Comparison of ENCODE assay signal across 34 mouse cellular contexts in the genomic region with DNA sequence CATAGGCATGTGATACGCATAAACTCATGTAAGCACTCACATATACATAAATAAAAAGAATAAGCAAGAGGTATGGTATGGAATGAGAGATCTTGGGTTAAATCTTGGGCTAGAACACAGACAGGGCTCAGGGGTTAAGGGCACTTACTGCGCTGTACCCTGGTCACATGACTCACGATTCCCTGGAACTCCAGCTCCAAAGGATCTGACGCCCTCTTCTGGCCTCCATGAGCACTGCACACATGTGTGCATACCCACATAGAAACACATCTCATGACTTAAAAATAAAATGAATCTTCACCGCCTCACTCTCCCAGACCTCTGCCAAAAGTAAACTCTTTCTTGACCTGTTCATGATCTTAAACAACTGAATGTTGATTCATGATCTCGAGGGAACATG. TPM values are rescaled to one million over a fixed set of nuclear protein-coding genes. Genes with fewer than 3 reads are reported as not detected.
DNase-seq lines count a peak whose midpoint lies in the region; ATAC-seq and TF ChIP-seq lines count a peak whose summit lies in the region.
"Had no signal": no experiment of that assay in that cellular context is flagged by ENCODE, and none has a peak within 500 bp of the region (broad histone marks: within the 10 kb centered on the region; RNA-seq: fewer than 3 reads in every experiment).

No protein-coding gene starts in this region.

- intact Hi-C loops in left cerebral cortex, postnatal 25 days (cut with DNase I) = no loop called here

- H3K27me3 ChIP-seq in kidney, postnatal 0 days (ENCODE audit: insufficient read depth, low read length) = no peaks in the 10 kb centered on the region
- H3K27me3 ChIP-seq in kidney, embryonic 16.5 days (ENCODE audit: insufficient read depth, low read length) = no peaks in the 10 kb centered on the region
- no peaks in the 10 kb centered on the region for H3K27me3 ChIP-seq in testis, adult 2 months (ENCODE audit: control insufficient read depth, insufficient read depth, low read length)
- H3K27me3 ChIP-seq: forebrain, embryonic 13.5 days had no signal

- no peak for TF ChIP-seq POLR2A in testis, adult 2 months (IDR thresholded peaks at IDR 0.05; ENCODE audit: control insufficient read depth, low read depth, low read length)

- H3K9me3 ChIP-seq in kidney, postnatal 0 days (replicated peaks; ENCODE audit: low read length) = no peaks in the 10 kb centered on the region
- H3K9me3 ChIP-seq in kidney, embryonic 16.5 days (ENCODE audit: low read length) = no peaks in the 10 kb centered on the region; the same call in 1 of the 2 replicates
- H3K9me3 ChIP-seq: embryonic facial prominence, embryonic 13.5 days; forebrain, embryonic 13.5 days; kidney, embryonic 15.5 days; limb, embryonic 12.5 days; liver, embryonic 13.5 days; stomach, embryonic 15.5 days had no signal

- H3K4me2 ChIP-seq in kidney, postnatal 0 days (ENCODE audit: low read length) = no peak overlapping the region
- no peak overlapping the region for H3K4me2 ChIP-seq in kidney, embryonic 16.5 days (replicated peaks; ENCODE audit: low read depth, low read length)
- H3K4me2 ChIP-seq: embryonic facial prominence, embryonic 13.5 days; forebrain, embryonic 13.5 days; heart, embryonic 12.5 days; kidney, embryonic 15.5 days; limb, embryonic 12.5 days; liver, embryonic 13.5 days; midbrain, embryonic 11.5 days; stomach, embryonic 15.5 days had no signal

- H3K4me1 ChIP-seq in kidney, postnatal 0 days (replicated peaks; ENCODE audit: insufficient read depth, low read length) = peaks cover 6% of the 10 kb centered on the region; the same call in 1 of the 2 replicates
- no peaks in the 10 kb centered on the region for H3K4me1 ChIP-seq in kidney, embryonic 16.5 days (ENCODE audit: insufficient read depth, low read length)
- no peaks in the 10 kb centered on the region for H3K4me1 ChIP-seq in testis, adult 2 months (ENCODE audit: control insufficient read depth, insufficient read depth, low read length)
- H3K4me1 ChIP-seq: heart, embryonic 12.5 days; liver, embryonic 13.5 days; stomach, embryonic 15.5 days had no signal

- no peak overlapping the region for H3K9ac ChIP-seq in kidney, postnatal 0 days (ENCODE audit: low read depth, low read length)
- H3K9ac ChIP-seq in kidney, embryonic 16.5 days (replicated peaks; ENCODE audit: low read length) = no peak overlapping the region
- H3K9ac ChIP-seq: embryonic facial prominence, embryonic 13.5 days; forebrain, embryonic 13.5 days; heart, embryonic 12.5 days; kidney, embryonic 15.5 days; limb, embryonic 12.5 days; liver, embryonic 13.5 days; stomach, embryonic 15.5 days had no signal

- 84% methylated on average over 6 of the region's 6 CpGs for WGBS in kidney, postnatal 0 days
- 85% methylated on average over 6 of the region's 6 CpGs for WGBS in kidney, embryonic 16.5 days

- no peak overlapping the region for H3K27ac ChIP-seq in kidney, postnatal 0 days
- no peak overlapping the region for H3K27ac ChIP-seq in kidney, embryonic 16.5 days (ENCODE audit: low read length)
- no peak overlapping the region for H3K27ac ChIP-seq in testis, adult 2 months (ENCODE audit: control insufficient read depth, insufficient read depth, low read depth, low read length)
- H3K27ac ChIP-seq: embryonic facial prominence, embryonic 13.5 days; forebrain, embryonic 13.5 days; gastrocnemius, adult 2 months; hindbrain, embryonic 10.5 days; kidney, embryonic 15.5 days; liver, embryonic 13.5 days; stomach, embryonic 15.5 days had no signal

- H3K36me3 ChIP-seq in kidney, postnatal 0 days (ENCODE audit: insufficient read depth, low read length) = no peaks in the 10 kb centered on the region
- no peaks in the 10 kb centered on the region for H3K36me3 ChIP-seq in kidney, embryonic 16.5 days (ENCODE audit: insufficient read depth, low read length)
- no peaks in the 10 kb centered on the region for H3K36me3 ChIP-seq in testis, adult 2 months (ENCODE audit: control insufficient read depth, insufficient read depth, low read length)
- H3K36me3 ChIP-seq: embryonic facial prominence, embryonic 13.5 days; heart, embryonic 12.5 days; hindbrain, embryonic 10.5 days; kidney, embryonic 15.5 days; limb, embryonic 12.5 days; liver, embryonic 13.5 days; stomach, embryonic 15.5 days had no signal

- H3K4me3 ChIP-seq in kidney, postnatal 0 days (replicated peaks; ENCODE audit: low read depth, low read length) = no peak overlapping the region
- no peak overlapping the region for H3K4me3 ChIP-seq in kidney, embryonic 16.5 days (ENCODE audit: low read length)
- H3K4me3 ChIP-seq in testis, adult 2 months (ENCODE audit: control insufficient read depth, low read depth, low read length) = no peak overlapping the region
- H3K4me3 ChIP-seq: embryonic facial prominence, embryonic 13.5 days; forebrain, embryonic 13.5 days; gastrocnemius, adult 2 months; heart, embryonic 12.5 days; hindbrain, embryonic 10.5 days; kidney, embryonic 15.5 days; limb, embryonic 12.5 days; liver, embryonic 13.5 days; stomach, embryonic 15.5 days had no signal

- DNase-seq in kidney, postnatal 0 days (ENCODE audit: low spot score) = no peak
- DNase-seq in testis, postnatal 10 days (ENCODE audit: low spot score) = no peak
- DNase-seq in ZHBTc4 (ENCODE audit: low read depth, low spot score) = peak; percentile 70
- DNase-seq in left cerebral cortex, postnatal 25 days (ENCODE audit: low spot score in 2 of 2) = no peak
- DNase-seq in adrenal gland, postnatal 10 days = no peak
- DNase-seq: adrenal gland, adult 8-10 months; B cell, adult 2 months; cerebellum, adult 18-20 months; cerebellum, postnatal 25 days; embryo, embryonic 11 days; gastrocnemius, adult 2 months; heart, postnatal 10 days; liver, embryonic 13.5 days; lung, postnatal 10 days; right cerebral cortex, adult 18-20 months had no signal

- no peak for ATAC-seq in kidney, postnatal 0 days (replicated peaks; ENCODE audit: low FRiP score, low read depth)
- no peak for ATAC-seq in kidney, embryonic 16.5 days (ENCODE audit: low FRiP score, low TSS enrichment)
- ATAC-seq: activated CD4-positive, CD25-positive, alpha-beta regulatory T cell, adult 4 months; forebrain, embryonic 13.5 days; hindbrain, embryonic 16.5 days; intestine, embryonic 16.5 days; Patski had no signal

- peak; percentile 29; the same call in 1 of the 2 replicates for TF ChIP-seq CTCF in kidney, postnatal 0 days (IDR thresholded peaks at IDR 0.05; ENCODE audit: low read depth)
- TF ChIP-seq CTCF in testis, adult 2 months (IDR thresholded peaks at IDR 0.05; ENCODE audit: control insufficient read depth, insufficient read depth, insufficient replicate concordance, low read depth, low read length) = peak; percentile 34; the same call in 1 of the 2 replicates

RNA-seq across cellular contexts. Expression of gene 1700018B08Rik, which starts 46.5 kb away (rescaled TPM):
- not detected in 2 replicates for polyA plus RNA-seq in kidney, postnatal 0 days (2015; fragmentation: Nextera tagmentation; extraction: Ambion mirVana)
- polyA plus RNA-seq in kidney, embryonic 16.5 days (2015; fragmentation: Nextera tagmentation; extraction: Ambion mirVana) = not detected in 2 replicates
- polyA plus RNA-seq in testis, adult 2 months (2012; rRNA removed) = 438 and 472 TPM in 2 replicates
- not detected for total RNA-seq in left cerebral cortex, postnatal 25 days (2021)
- not detected for total RNA-seq in adrenal gland, postnatal 10 days (2021)
- total RNA-seq: adrenal gland, adult 8-10 months; gastrocnemius, adult 2 months; heart, postnatal 10 days; layer of hippocampus, postnatal 25 days; megakaryocyte progenitor cell, adult 5-6 weeks; midbrain, postnatal 0 days had no signal
- polyA plus RNA-seq: activated CD4-positive, CD25-positive, alpha-beta regulatory T cell, adult 4 months; embryonic facial prominence, embryonic 13.5 days; forebrain, embryonic 13.5 days; heart, embryonic 12.5 days; hindbrain, embryonic 10.5 days; hindbrain, embryonic 16.5 days; intestine, embryonic 16.5 days; kidney, embryonic 15.5 days; limb, embryonic 12.5 days; liver, embryonic 13.5 days; midbrain, embryonic 11.5 days; midbrain, postnatal 0 days; neural tube, embryonic 14.5 days; Patski; stomach, embryonic 15.5 days; urinary bladder, adult 2 months had no signal

Comparison
In these comparisons a context has a peak if more than half of its experiments do, and no peak if none do; other contexts are left out.
1. RNA of gene 1700018B08Rik, which starts 46.5 kb away (polyA plus RNA-seq): 438 to 472 TPM in testis, adult 2 months; not detected in kidney, postnatal 0 days and not detected in kidney, embryonic 16.5 days; every median in the first group is over 100 times any median in the second.